Mouse (Mus musculus): Measurements from ENCODE around the gene Cdh13.

DNA sequence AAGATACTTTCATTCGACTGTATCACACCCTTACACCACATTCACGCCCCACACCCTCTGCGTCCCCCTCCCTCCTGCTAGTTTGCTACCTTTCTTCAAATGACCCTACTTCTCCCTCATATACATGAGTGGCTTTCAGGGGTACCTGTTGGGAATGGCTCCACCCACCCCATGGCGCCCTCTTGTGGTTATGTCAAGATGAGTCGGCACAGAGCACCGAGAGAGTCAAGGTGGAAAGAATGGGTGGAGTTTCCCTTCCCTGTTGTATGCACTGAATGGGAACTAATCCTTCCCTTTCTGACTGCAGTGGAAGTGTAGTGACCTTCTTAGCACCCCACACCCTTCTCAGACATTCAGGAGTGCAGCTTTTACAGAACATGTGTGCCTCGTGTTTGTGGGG is 51.4 kb downstream of the Cdh13 start:
- TF ChIP-seq CTCF (IDR thresholded peaks at IDR 0.05; ENCODE audit: extremely low read depth, insufficient read depth, low read length) (peak; percentile 12; the same call in 1 of the 2 replicates), POLR2A (IDR thresholded peaks at IDR 0.05; ENCODE audit: extremely low read depth, insufficient read depth, low read length) (no peak)

All from cortical plate, adult 2 months (tissue).